Mouse (Mus musculus) forebrain, embryonic 14.5 days (tissue): Measurements from ENCODE around the gene Prrc2b. TPM values are rescaled to one million over a fixed set of nuclear protein-coding genes. Genes with fewer than 3 reads are reported as not detected.

Experiments used
- ATAC-seq: fragments of 200-750 bp; cut with Nextera tagmentation; 2 replicates; pipeline ENCODE4 v1.8.0; 2017; ENCODE audit warnings: mild to moderate bottlenecking, moderate library complexity
- DNase-seq: peaks from one replicate; pipeline ENCODE4 v3.0.0-alpha.2; 2015; ENCODE audit warnings: low spot score
- H3K27ac ChIP-seq: fragments of 300-500 bp; sonication (generic); 2 replicates; pipeline ENCODE4 v1.5.1; 2014; ENCODE audit warnings: low read depth, mild to moderate bottlenecking, control low read depth, low read length, moderate library complexity
- H3K27me3 ChIP-seq: fragments of 300-500 bp; sonication (generic); replicated peaks from 2 replicates; pipeline ENCODE4 v1.6.1; 2014; ENCODE audit warnings: low read length, control low read depth, mixed read lengths; ENCODE audit not compliant: control insufficient read depth, insufficient read depth
- H3K36me3 ChIP-seq: fragments of 300-500 bp; sonication (generic); 2 replicates; pipeline ENCODE4 v1.6.1; 2014; ENCODE audit warnings: low read length, control low read depth; ENCODE audit not compliant: control insufficient read depth, insufficient read depth
- H3K4me1 ChIP-seq: fragments of 300-500 bp; sonication (generic); 2 replicates; pipeline ENCODE4 v1.6.1; 2014; ENCODE audit warnings: antibody characterized with exemption, low read length, control low read depth; ENCODE audit not compliant: control insufficient read depth, insufficient read depth
- H3K4me2 ChIP-seq: fragments of 300-500 bp; sonication (generic); 2 replicates; pipeline ENCODE4 v1.6.1; 2014; ENCODE audit warnings: mild to moderate bottlenecking, control low read depth, low read length
- H3K4me3 ChIP-seq: fragments of 300-500 bp; sonication (generic); 2 replicates; pipeline ENCODE4 v1.5.1; 2014; ENCODE audit warnings: low read depth, low read length, control low read depth
- H3K9ac ChIP-seq: fragments of 300-500 bp; sonication (generic); 2 replicates; pipeline ENCODE4 v1.6.1; 2014; ENCODE audit warnings: mild to moderate bottlenecking, low read length, control low read depth, moderate library complexity
- H3K9me3 ChIP-seq: fragments of 300-500 bp; sonication (generic); replicated peaks from 2 replicates; pipeline ENCODE4 v1.6.1; 2016; ENCODE audit warnings: low read length, control low read depth, mixed read lengths; ENCODE audit not compliant: control insufficient read depth
- WGBS: fragments of 180-500 bp; shearing (Covaris S2); extraction: QIAGEN DNeasy Blood & Tissue Kit; methylation state at CpG from one replicate; pipeline ENCODE4 v1.1.7; 2014; 5-methylcytosine and 5-hydroxymethylcytosine counted together
- polyA plus RNA-seq: library from polyadenylated mRNA; unstranded; fragments of >200 nt; fragmentation: Nextera tagmentation; extraction: Ambion mirVana; gene quantifications from 2 replicates; pipeline ENCODE4 v1.2.1, GENCODE M21; 2014

Gene Prrc2b
- polyA plus RNA-seq, 1 experiment from 2014 or later: 53.3 TPM

- no peaks in the 10 kb centered on the region for H3K9me3 ChIP-seq
- peaks cover 84% of the 10 kb centered on the region for H3K36me3 ChIP-seq
- DNase-seq: no peak
- no peaks in the 10 kb centered on the region for H3K4me1 ChIP-seq
- H3K27me3 ChIP-seq: no peaks in the 10 kb centered on the region
- 92% methylated on average over 12 of the region's 12 CpGs for WGBS
- no peak overlapping the region for H3K9ac ChIP-seq
- no peak overlapping the region for H3K4me2 ChIP-seq
- ATAC-seq: no peak
- no peak overlapping the region for H3K4me3 ChIP-seq
- H3K27ac ChIP-seq: no peak overlapping the region
Observed at GRCm38 (mm10) chr2:32251791-32252527, 101.1 kb downstream of the Prrc2b start.

DNA sequence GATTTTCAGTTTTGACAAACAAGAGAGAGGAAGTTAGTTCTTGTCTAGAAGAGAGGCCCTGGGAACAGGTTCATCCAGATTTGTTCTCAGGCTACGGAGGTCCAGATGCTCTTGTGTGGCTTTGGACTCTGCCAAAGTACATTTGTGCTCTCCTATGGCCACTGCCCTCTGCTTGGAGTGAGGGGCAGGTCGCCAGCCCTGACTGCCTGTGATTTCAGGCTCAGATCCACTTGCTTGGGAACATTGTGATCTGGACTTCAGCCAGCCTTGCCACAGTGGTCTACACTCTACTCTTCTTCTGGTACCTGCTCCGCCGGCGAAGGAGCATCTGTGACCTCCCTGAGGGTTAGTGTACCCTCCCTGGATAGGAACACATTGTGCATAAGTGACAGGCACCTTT, 101.8 kb downstream of the Prrc2b start:
- WGBS: 93% methylated on average over 5 of the region's 5 CpGs
- no peak for DNase-seq
- peaks cover 85% of the 10 kb centered on the region for H3K36me3 ChIP-seq

GRCm38 (mm10) chr2:32253352-32253751, 102.5 kb downstream of the Prrc2b start:
- DNase-seq: no peak
- no peaks in the 10 kb centered on the region for H3K27me3 ChIP-seq
- H3K4me1 ChIP-seq: no peaks in the 10 kb centered on the region
- no peak overlapping the region for H3K27ac ChIP-seq
- 100% methylated on average over 1 of the region's 1 CpGs for WGBS
- H3K4me2 ChIP-seq: no peak overlapping the region
- no peak overlapping the region for H3K9ac ChIP-seq
- H3K36me3 ChIP-seq: peaks cover 84% of the 10 kb centered on the region
- no peaks in the 10 kb centered on the region for H3K9me3 ChIP-seq
- no peak for ATAC-seq
- H3K4me3 ChIP-seq: no peak overlapping the region

More for the DNA sequence above, 101.8 kb downstream of the Prrc2b start:
- no peak for ATAC-seq
- Histone ChIP-seq H3K27me3 (no peaks in the 10 kb centered on the region), H3K27ac (no peak overlapping the region), H3K4me2 (no peak overlapping the region), H3K9me3 (no peaks in the 10 kb centered on the region), H3K4me3 (no peak overlapping the region), H3K9ac (no peak overlapping the region), H3K4me1 (no peaks in the 10 kb centered on the region)

DNA sequence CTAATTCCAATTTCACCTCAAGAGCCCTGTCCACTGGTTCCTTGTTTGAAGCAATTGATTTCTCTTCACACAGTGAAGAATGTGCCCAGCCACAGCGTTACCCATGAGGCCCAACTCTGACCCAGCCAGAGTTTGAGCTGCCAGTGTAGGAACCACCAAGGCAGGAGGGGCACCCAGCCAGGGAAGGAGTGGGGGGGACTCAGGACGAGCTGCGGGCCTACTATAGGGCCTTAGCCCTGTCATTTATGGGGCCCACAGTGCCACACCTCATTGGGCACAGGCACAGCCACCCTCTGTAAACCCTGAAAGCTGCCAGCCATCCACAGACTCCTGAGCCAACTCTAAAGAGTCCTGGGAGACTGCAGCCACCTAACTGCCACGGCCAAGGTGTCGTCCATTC, 103.7 kb downstream of the Prrc2b start:
- Histone ChIP-seq H3K9me3 (no peaks in the 10 kb centered on the region), H3K4me2 (no peak overlapping the region), H3K27ac (no peak overlapping the region), H3K9ac (no peak overlapping the region), H3K4me1 (peaks cover 6% of the 10 kb centered on the region; the same call in 1 of the 2 replicates), H3K27me3 (no peaks in the 10 kb centered on the region), H3K36me3 (peaks cover 75% of the 10 kb centered on the region), H3K4me3 (no peak overlapping the region)
- ATAC-seq (no peak), DNase-seq (no peak)
- WGBS: 91% methylated on average over 5 of the region's 5 CpGs

- Histone ChIP-seq H3K27ac (no peak overlapping the region), H3K4me3 (no peak overlapping the region), H3K4me1 (peaks cover 6% of the 10 kb centered on the region; the same call in 1 of the 2 replicates), H3K4me2 (no peak overlapping the region), H3K36me3 (peaks cover 63% of the 10 kb centered on the region), H3K27me3 (no peaks in the 10 kb centered on the region), H3K9ac (no peak overlapping the region), H3K9me3 (no peaks in the 10 kb centered on the region)
- DNase-seq: no peak
- WGBS: 92% methylated on average over 11 of the region's 11 CpGs
- ATAC-seq: no peak
Observed at GRCm38 (mm10) chr2:32256273-32256672, 105.4 kb downstream of the Prrc2b start.

DNA sequence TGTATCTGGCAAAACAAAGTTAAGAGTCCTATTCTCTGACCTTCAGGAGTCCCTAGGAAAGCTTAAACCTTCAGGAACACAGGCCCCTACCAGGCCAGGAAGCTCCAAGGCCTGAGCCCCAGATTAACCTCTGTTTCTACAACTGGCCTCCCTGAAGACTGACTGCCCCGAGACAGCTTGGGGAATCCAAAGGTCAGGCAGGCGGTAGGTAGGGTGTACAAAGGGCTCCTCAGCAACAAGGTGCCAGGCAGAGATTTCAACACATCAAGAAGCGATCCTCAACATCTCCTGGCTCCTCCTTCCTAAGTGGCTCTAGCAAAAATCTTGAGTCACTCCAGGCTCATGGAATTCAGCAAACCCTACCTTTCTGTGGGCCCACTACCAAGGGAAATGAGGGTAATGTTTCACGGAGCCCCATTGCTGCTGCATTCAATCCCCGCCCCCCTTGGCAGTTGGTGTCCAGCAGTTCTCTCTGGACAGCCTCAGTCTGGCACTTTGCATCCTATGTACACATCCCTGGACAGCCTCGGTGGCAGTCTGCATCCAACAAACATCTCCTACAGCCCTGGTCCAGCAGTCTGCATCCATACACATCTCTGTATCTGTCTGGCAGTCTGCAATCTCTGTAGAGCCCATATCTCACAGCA, 108.1 kb downstream of the Prrc2b start:
- H3K4me2 ChIP-seq: peak overlapping the region; percentile 74
- ATAC-seq: no peak
- WGBS: 67% methylated on average over 6 of the region's 6 CpGs

DNA sequence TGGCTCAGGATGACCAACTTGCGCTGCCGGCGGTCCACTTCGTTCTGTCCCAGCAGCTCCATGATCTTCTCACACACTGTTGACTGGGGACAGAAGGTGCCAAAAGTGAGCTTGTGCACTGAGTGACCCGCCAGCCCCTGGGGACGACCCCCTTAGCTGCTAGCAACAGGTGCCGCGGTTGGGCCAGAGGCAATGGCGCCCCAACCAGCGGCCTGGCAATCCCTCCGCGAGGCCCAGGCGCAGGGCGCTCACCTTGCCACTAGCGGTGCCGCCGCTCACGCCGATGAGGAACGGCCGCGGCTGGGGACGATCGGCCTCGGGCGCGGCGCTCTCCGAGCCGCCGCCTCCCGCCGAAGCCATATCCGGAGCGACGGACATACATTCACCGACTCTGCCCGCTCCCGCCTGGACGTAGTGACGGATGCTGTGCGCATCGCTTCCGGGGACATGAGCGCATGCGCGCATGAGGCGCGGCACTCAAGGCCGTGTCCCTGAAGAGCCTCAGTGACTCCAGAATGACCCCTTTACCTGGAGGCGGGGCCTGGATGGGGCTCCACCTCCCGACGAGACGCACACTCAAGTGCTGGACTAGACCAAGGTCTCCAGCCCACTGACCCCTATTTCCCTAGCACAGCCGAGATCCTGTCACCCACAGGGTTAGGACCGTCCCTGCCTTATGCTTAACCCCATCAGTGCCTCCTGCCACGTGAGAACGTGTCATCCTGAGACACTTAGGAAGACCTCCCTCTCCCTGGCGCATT, 109.0 kb downstream of the Prrc2b start, which contains the start of gene Uck1:
TSS of gene Uck1 (minus strand) at position 503 of the 761 bp plus-strand sequence.
- peaks cover 28% of the 10 kb centered on the region for H3K36me3 ChIP-seq
- peak; percentile 89 for DNase-seq
- peak; percentile 94 for ATAC-seq
- peak within 1 kb of the TSS; percentile 88 for H3K9ac ChIP-seq
- H3K4me2 ChIP-seq: peak within 1 kb of the TSS; percentile 74
- no peaks in the 10 kb centered on the region for H3K27me3 ChIP-seq
- no peak within 1 kb of the TSS for H3K27ac ChIP-seq
- peaks cover 6% of the 10 kb centered on the region; the same call in 1 of the 2 replicates for H3K4me1 ChIP-seq
- WGBS: 2% methylated on average over 59 of the region's 59 CpGs
- H3K4me3 ChIP-seq: peak within 1 kb of the TSS; percentile 76
- H3K9me3 ChIP-seq: no peaks in the 10 kb centered on the region

More for the DNA sequence above, 108.1 kb downstream of the Prrc2b start:
- peaks cover 6% of the 10 kb centered on the region; the same call in 1 of the 2 replicates for H3K4me1 ChIP-seq
- H3K36me3 ChIP-seq: peaks cover 37% of the 10 kb centered on the region
- H3K9me3 ChIP-seq: no peaks in the 10 kb centered on the region
- H3K27ac ChIP-seq: no peak overlapping the region
- peak overlapping the region; percentile 76 for H3K4me3 ChIP-seq
- peak overlapping the region; percentile 88 for H3K9ac ChIP-seq
- DNase-seq: no peak
- no peaks in the 10 kb centered on the region for H3K27me3 ChIP-seq

- Histone ChIP-seq H3K4me1 (peaks cover 6% of the 10 kb centered on the region; the same call in 1 of the 2 replicates), H3K36me3 (peaks cover 27% of the 10 kb centered on the region), H3K4me3 (peak overlapping the region; percentile 76; the same call in 1 of the 2 replicates), H3K27me3 (no peaks in the 10 kb centered on the region), H3K27ac (no peak overlapping the region), H3K4me2 (peak overlapping the region; percentile 74), H3K9ac (no peak overlapping the region), H3K9me3 (no peaks in the 10 kb centered on the region)
- ATAC-seq (0 out of 2 replicates have a peak, but pooled peaks have one; percentile 13), DNase-seq (peak; percentile 46)
- WGBS: 27% methylated on average over 4 of the region's 4 CpGs
Observed at GRCm38 (mm10) chr2:32260635-32261034, 109.8 kb downstream of the Prrc2b start.
